Mouse (Mus musculus): ENCODE data around the gene Adgrb3. TPM values are rescaled to one million over a fixed set of nuclear protein-coding genes. Genes with fewer than 3 reads are reported as not detected.

Adgrb3 gene
- polyA plus RNA-seq, 2 experiments: 1.8 to 2.2 TPM

DNA sequence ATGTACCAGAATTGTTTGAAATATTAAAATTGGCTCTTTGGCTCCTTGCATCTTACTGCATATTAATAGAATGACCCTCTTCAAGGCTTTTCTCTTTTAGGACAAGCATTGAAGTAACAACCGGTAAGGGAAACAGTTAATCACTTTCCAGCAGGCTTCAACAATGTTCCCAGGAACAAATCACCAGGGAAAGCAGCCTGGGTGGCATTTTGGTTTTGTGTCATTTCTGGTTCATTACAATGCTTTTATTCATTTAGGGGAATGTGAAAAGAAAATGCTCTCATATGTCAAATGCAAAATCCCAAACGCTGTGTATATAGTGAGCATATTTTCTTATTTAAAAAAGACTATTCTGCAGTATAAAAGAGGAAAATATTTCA lies 2.0 kb upstream of the Adgrb3 start:
- no peak for TF ChIP-seq POLR2A (IDR thresholded peaks at IDR 0.05; ENCODE audit: borderline replicate concordance, extremely low read depth, insufficient read depth, insufficient read length)
- H3K27me3 ChIP-seq (ENCODE audit: control insufficient read depth, insufficient read depth, low read length): peaks cover 32% of the 10 kb centered on the region
- 39% methylated on average over 2 of the region's 2 CpGs for WGBS
- ATAC-seq (ENCODE audit: low FRiP score, low read depth) (no peak), DNase-seq (ENCODE audit: low spot score) (no peak)
- no peaks in the 10 kb centered on the region for H3K9me3 ChIP-seq (ENCODE audit: control insufficient read depth, low read length)
- no peaks in the 10 kb centered on the region for H3K36me3 ChIP-seq (ENCODE audit: control insufficient read depth, insufficient read depth, low read length)
- H3K27ac ChIP-seq (replicated peaks; ENCODE audit: low read depth, low read length): no peak overlapping the region
- H3K4me2 ChIP-seq (replicated peaks; ENCODE audit: low read depth, low read length, severe bottlenecking): no peak overlapping the region
- no peak overlapping the region for H3K9ac ChIP-seq (ENCODE audit: low read depth, low read length, severe bottlenecking)
- no peak overlapping the region for H3K4me3 ChIP-seq (replicated peaks; ENCODE audit: low read length)
- no peaks in the 10 kb centered on the region for H3K4me1 ChIP-seq (ENCODE audit: control insufficient read depth, insufficient read depth, low read length)

DNA sequence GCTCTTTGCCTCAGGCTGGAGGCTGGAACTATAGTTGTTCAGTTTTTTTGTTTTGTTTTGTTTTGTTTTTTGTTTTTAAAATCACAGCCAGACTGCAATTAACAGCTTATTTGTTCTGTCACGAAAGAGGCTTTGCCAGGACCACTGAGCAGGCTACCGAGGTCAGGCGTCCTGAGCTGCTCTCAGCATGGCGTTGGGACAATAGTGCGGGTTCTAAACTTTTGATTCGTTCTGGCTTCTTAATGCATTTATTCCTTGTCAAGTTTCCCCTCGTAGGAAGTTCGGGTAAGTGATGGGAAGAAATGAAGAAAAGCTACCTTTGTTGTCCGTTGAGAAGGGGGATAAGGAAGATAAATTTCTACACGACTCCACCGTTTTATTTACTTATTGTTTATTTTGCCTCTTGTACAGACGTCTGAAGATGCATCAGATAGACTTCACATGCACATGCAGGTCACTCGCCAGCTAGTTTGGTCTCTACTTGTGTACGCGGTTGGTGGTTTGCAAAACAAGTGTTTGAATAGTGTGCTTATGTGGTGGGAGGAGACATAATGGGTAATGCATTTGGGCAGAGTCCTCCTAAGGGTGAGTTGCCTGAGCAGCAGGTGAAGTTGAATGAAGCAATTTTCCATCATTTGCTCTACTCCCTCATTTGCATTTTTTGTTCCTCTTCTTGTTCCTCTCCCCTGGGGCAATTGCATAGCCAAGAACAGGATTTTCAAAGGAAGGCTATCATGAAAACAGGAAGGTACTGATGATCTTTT lies 1.4 kb upstream of the Adgrb3 start:
- no peak for TF ChIP-seq POLR2A (IDR thresholded peaks at IDR 0.05; ENCODE audit: borderline replicate concordance, extremely low read depth, insufficient read depth, insufficient read length)
- Histone ChIP-seq H3K36me3 (ENCODE audit: control insufficient read depth, insufficient read depth, low read length) (no peaks in the 10 kb centered on the region), H3K4me3 (replicated peaks; ENCODE audit: low read length) (peak overlapping the region; percentile 54), H3K27me3 (ENCODE audit: control insufficient read depth, insufficient read depth, low read length) (peaks cover 32% of the 10 kb centered on the region), H3K4me2 (replicated peaks; ENCODE audit: low read depth, low read length, severe bottlenecking) (peak overlapping the region; percentile 86), H3K27ac (replicated peaks; ENCODE audit: low read depth, low read length) (no peak overlapping the region), H3K9ac (ENCODE audit: low read depth, low read length, severe bottlenecking) (no peak overlapping the region), H3K9me3 (ENCODE audit: control insufficient read depth, low read length) (no peaks in the 10 kb centered on the region), H3K4me1 (ENCODE audit: control insufficient read depth, insufficient read depth, low read length) (no peaks in the 10 kb centered on the region)
- ATAC-seq (ENCODE audit: low FRiP score, low read depth) (no peak), DNase-seq (ENCODE audit: low spot score) (no peak)
- 8% methylated on average over 15 of the region's 15 CpGs for WGBS

DNA sequence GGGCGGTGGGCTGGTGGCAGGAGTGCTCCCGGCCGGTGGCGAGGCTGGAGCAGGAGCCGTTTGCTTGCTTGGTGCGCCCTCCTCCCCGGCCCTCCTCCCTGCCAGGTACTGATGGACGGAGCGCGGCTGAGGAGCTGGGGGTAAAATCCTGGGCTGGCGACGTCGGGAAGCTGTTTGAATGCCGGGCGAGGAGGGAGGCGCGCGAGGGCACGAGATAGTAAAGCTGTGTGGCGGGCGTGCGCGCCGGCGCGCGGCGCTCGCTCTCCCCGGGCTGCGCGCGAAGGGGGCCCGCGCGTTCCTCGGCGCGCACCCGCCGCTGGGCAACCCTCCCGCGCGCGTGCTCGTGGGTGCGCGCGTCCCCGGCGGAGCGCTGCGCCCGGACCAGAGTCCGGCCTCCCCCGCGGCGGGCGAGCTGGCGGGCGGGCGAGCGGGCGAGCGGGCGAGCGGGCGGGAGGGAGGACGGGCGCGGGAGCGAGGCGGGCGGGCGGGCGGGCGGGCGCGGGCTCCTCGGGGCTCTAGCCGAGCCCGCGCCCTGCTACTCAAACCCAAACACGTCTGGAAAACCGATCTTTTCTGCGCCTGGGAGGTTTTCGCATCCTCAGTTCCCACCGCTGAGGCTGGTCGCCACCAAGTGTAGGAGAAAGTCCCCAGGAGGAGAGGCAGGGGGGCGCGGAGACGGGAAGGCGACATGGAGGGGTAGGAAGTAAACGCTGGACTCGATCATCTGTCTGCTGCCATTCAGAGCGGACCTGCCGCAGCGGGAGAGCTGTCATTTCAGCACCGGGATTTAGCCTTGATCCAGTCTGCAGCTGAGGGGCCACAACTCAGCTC lies 629 bp upstream of the Adgrb3 start:
- H3K27me3 ChIP-seq (ENCODE audit: control insufficient read depth, insufficient read depth, low read length): peaks cover 32% of the 10 kb centered on the region
- H3K4me2 ChIP-seq (replicated peaks; ENCODE audit: low read depth, low read length, severe bottlenecking): peak overlapping the region; percentile 86
- ATAC-seq (ENCODE audit: low FRiP score, low read depth): peak; percentile 78
- DNase-seq (ENCODE audit: low spot score): peak; percentile 70
- no peaks in the 10 kb centered on the region for H3K9me3 ChIP-seq (ENCODE audit: control insufficient read depth, low read length)
- no peak for TF ChIP-seq POLR2A (IDR thresholded peaks at IDR 0.05; ENCODE audit: borderline replicate concordance, extremely low read depth, insufficient read depth, insufficient read length)
- H3K36me3 ChIP-seq (ENCODE audit: control insufficient read depth, insufficient read depth, low read length): no peaks in the 10 kb centered on the region
- H3K4me3 ChIP-seq (replicated peaks; ENCODE audit: low read length): peak overlapping the region; percentile 54
- H3K4me1 ChIP-seq (ENCODE audit: control insufficient read depth, insufficient read depth, low read length): 0 out of 2 replicates have a peak, but pooled peaks cover 2% of the 10 kb centered on the region
- peak overlapping the region; percentile 55 for H3K9ac ChIP-seq (ENCODE audit: low read depth, low read length, severe bottlenecking)
- WGBS: 0% methylated on average over 22 of the region's 99 CpGs
- H3K27ac ChIP-seq (replicated peaks; ENCODE audit: low read depth, low read length): no peak overlapping the region

DNA sequence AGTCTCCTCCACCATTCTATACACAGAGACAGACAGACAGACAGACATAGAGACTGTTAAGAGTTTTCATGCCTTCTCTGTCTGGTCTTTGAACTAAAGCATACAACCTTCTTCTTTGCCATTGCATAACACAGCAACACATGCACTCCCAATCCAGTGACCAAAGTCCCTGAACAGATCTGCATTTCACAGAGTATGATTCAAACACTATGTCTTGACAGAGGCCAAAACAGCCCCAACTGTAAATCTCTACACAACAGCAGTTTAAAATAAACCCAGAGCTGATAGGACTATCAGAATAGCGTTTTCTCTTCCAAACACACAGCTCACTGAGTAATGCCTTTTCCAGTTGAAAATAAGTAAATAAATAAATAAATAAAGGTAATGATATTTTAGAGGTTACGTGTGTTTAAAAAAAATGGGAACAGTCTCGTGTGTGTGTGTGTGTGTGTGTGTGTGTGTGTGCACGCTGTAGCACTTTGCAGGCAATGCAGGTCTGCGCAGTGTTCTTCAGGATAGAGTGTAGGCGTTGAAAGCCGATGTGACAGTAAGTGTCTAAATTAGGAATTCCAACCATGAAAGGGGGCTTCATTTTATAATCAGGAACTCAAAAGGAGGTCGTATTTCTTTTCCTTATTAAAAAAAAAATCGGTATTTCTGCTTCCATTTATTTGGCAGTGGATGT lies 1.3 kb downstream of the Adgrb3 start:
- 70% methylated on average over 9 of the region's 9 CpGs for WGBS
- H3K27me3 ChIP-seq (ENCODE audit: control insufficient read depth, insufficient read depth, low read length): peaks cover 32% of the 10 kb centered on the region
- ATAC-seq (ENCODE audit: low FRiP score, low read depth) (no peak), DNase-seq (ENCODE audit: low spot score) (no peak)
- no peak overlapping the region for H3K9ac ChIP-seq (ENCODE audit: low read depth, low read length, severe bottlenecking)
- H3K9me3 ChIP-seq (ENCODE audit: control insufficient read depth, low read length): no peaks in the 10 kb centered on the region
- H3K4me2 ChIP-seq (replicated peaks; ENCODE audit: low read depth, low read length, severe bottlenecking): no peak overlapping the region; the same call in 1 of the 2 replicates
- no peak for TF ChIP-seq POLR2A (IDR thresholded peaks at IDR 0.05; ENCODE audit: borderline replicate concordance, extremely low read depth, insufficient read depth, insufficient read length)
- no peak overlapping the region for H3K4me3 ChIP-seq (replicated peaks; ENCODE audit: low read length)
- H3K4me1 ChIP-seq (ENCODE audit: control insufficient read depth, insufficient read depth, low read length): 0 out of 2 replicates have a peak, but pooled peaks cover 2% of the 10 kb centered on the region
- no peak overlapping the region for H3K27ac ChIP-seq (replicated peaks; ENCODE audit: low read depth, low read length)
- no peaks in the 10 kb centered on the region for H3K36me3 ChIP-seq (ENCODE audit: control insufficient read depth, insufficient read depth, low read length)

DNA sequence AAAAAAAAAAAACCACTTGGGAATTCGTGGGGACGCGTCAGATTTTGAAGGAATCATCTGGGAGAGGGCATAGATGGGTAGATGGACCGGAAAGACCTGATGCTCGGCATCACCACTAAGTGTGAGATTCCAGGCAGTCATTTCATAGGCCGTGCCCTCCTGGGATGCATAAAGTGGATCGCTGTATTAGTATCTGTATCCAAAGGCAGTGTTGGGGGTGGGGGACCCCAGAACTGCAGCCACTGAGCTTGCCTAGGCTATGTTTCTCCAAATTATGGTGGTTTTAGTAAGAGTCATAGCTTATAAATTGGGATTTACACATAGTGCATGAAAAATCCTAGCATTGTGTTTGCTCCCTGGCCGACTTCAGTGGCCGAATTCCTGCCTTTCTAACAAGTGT lies 2.1 kb downstream of the Adgrb3 start:
- DNase-seq (ENCODE audit: low spot score): no peak
- Histone ChIP-seq H3K27me3 (ENCODE audit: control insufficient read depth, insufficient read depth, low read length) (peaks cover 32% of the 10 kb centered on the region), H3K36me3 (ENCODE audit: control insufficient read depth, insufficient read depth, low read length) (no peaks in the 10 kb centered on the region), H3K4me3 (replicated peaks; ENCODE audit: low read length) (no peak overlapping the region), H3K9ac (ENCODE audit: low read depth, low read length, severe bottlenecking) (no peak overlapping the region), H3K4me1 (ENCODE audit: control insufficient read depth, insufficient read depth, low read length) (0 out of 2 replicates have a peak, but pooled peaks cover 2% of the 10 kb centered on the region), H3K4me2 (replicated peaks; ENCODE audit: low read depth, low read length, severe bottlenecking) (0 out of 2 replicates have a peak overlapping the region, but pooled peaks have one; percentile 5), H3K27ac (replicated peaks; ENCODE audit: low read depth, low read length) (no peak overlapping the region), H3K9me3 (ENCODE audit: control insufficient read depth, low read length) (no peaks in the 10 kb centered on the region)
- no peak for ATAC-seq (ENCODE audit: low FRiP score, low read depth)
- WGBS: 64% methylated on average over 9 of the region's 9 CpGs
- no peak for TF ChIP-seq POLR2A (IDR thresholded peaks at IDR 0.05; ENCODE audit: borderline replicate concordance, extremely low read depth, insufficient read depth, insufficient read length)

Measured in limb, embryonic 14.5 days (tissue).